Mouse (Mus musculus) spleen, embryonic (tissue): ENCODE measurements around the gene Hoxa1.

Experiments
- CTCF ChIA-PET: fragments of 350-600 bp; sonication (Branson Sonifier 250); formaldehyde crosslinking; loops from one replicate; lab custom pipeline; 2022; lab: Charles Lee

Gene Hoxa1

DNA sequence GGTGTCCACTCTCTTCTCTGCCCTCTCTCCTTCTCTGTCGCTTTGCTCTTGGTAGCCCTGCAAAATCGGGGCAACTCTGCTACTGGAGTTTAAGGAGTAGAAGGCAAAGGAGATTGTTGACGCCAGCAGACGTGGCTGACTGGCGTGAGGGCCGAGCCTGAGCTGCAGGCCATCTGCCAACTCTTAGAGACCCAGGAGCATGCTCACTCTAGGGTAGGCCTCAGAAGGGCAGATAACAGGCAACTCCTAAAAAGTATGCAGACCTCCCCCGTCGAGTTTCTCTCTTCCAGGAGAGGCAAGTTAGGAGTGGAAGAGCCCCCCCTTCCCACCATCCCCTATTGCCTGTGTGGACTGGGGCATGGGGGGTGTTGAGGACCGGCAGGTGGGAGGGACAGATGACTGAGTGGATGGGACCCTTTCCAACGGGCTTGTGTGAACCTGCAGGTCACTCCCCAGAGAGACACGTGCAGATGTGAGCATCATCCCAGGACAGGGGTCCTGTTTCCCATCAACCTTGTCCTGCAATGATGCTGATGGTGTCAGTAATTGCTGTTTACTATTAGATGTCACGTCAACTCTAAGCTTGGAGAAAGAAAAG, 1.1 kb upstream of the Hoxa1 start:
- CTCF ChIA-PET, result no interaction called here

- CTCF ChIA-PET, result no interaction called here
Observed at GRCm38 (mm10) chr6:52157466-52158275, 446 bp downstream of the Hoxa1 start.

- CTCF ChIA-PET, result no interaction called here
Observed at GRCm38 (mm10) chr6:52156551-52157200, 1.4 kb downstream of the Hoxa1 start.

DNA sequence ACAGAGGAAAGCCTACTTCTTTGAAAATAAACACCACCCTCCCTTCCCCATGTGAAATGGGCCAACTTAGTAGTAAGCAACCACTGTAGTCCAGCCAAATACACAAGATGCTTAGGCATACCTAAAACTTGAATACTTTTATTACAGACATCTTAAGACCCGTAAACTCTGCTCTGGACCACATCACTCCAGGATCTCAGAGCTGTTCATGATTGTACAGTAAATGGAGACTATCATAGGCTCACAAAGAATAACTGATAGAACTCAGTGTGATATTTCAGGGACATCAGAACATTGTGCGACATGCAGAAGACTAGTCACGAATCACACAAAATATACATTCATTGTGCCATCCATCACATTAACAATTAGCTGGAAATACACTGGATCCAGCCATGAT, 2.6 kb downstream of the Hoxa1 start:
- CTCF ChIA-PET, result no interaction called here

GRCm38 (mm10) chr6:52154044-52154443, 4.1 kb downstream of the Hoxa1 start:
- CTCF ChIA-PET, result no interaction called here

DNA sequence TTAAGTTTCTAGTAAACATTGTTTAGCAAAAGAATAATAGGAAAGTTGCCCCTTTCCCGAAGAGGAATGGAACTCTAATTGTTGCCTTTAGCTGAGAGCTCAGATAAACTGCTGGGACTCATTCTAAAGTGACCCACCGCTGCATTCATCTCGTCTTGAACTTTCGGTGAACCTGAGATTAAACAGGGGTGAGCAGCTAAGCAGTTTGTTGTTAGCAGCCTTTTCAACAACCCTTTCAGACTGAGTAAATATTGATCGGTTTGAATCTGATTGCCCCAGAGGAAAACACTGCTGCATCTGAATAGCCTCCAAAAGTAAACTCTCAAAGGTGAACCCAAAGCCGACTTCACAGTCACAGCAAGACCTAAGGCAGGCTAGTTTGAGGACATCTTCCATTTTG, 4.8 kb downstream of the Hoxa1 start:
- CTCF ChIA-PET, result no interaction called here

DNA sequence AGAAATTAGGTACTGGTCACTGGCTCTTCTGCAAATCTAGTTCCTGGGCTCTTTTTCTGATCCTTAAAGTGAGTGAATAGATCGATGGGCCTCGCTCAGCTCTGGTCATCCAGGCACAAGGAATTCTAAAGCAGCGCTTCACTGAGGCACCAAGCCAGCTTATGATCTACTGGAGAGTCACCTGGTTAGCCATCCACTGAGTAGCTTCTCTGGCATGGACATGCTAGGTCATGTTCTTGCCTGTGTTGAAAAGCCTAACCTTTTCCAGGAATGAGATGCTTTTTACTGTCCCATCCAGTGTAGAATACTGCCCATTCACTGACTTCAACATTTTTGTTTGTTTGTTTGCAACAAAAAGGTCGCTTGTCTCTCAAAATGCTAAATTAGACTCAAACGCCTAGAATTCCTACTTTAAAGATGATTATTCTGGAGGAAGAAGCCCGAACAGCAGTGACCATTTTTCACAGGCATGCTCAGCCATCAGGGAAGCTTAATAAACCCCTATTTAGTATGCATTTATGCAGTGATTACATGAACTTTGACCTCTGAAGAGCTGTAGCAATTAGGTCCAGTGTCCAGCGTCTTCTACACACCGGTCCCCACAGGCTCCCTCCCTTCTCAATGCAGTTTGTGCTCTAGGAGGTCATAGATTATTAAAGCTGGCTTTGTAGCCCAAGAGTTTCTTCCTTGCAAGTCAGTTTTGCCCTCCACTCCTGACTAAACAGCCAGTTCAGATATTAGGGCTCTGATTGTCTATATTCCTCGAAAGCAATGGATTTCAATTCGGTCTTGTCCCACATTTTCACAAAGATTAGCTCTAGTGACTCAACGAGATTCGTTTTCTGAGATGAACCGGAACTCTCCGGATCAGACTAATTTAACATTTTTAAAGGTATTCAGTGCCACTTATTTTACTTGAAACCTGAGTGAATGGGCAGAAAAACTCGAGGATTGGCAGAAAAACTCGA, 5.6 kb downstream of the Hoxa1 start:
- CTCF ChIA-PET, result no interaction called here

DNA sequence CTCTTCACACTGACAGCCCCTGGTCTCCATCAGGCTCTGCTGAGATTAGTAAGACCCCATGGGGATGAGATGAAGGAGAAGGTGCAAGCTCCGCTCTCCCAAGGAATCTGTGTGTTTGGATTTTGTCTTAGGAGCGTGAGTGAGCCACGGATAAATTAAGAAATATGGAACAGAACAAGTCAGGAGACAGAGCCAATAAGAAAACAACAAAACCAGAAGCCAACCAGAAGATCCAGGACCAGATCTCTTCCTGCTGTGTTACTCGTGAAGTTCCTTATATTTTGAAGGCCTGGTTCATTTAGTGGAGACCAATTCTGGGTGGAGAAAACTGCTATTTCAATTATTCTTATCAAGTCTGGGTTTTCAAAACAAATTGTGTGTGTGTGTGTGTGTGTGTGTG, 6.5 kb downstream of the Hoxa1 start:
- CTCF ChIA-PET, result no interaction called here

- CTCF ChIA-PET, result no interaction called here
Observed at GRCm38 (mm10) chr6:52150401-52150966, 7.6 kb downstream of the Hoxa1 start.

- CTCF ChIA-PET, result no interaction called here
Observed at GRCm38 (mm10) chr6:52139115-52139514, 19.0 kb downstream of the Hoxa1 start.

- CTCF ChIA-PET, result interaction anchor here (0.7 kb wide), 1 partner anchor 1330 kb away, joined by 6 read pairs; no protein-coding TSS in a partner anchor
Observed at GRCm38 (mm10) chr6:52138576-52138975, 19.5 kb downstream of the Hoxa1 start.

GRCm38 (mm10) chr6:52137841-52138535, 20.1 kb downstream of the Hoxa1 start:
- CTCF ChIA-PET, result interaction anchor here (0.7 kb wide), 1 partner anchor 1330 kb away, joined by 6 read pairs; no protein-coding TSS in a partner anchor

DNA sequence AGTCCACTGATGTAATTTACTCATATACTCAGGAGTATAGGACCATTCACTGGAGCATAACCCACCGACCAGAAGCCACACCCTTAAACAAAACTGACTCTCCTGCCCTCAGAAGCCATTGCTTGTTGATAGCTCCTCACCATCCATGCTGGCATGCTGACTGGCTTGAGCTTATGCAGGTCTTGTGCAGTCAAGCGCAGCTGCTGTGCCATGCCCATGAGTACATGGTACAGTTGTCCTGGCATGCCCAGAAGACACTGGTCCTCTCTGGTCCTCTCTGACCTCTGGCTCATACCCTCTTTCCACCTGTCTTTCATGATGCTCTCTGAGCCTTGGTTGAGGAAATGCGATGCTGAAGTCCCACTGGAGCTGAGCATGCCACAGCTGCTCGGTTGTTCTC, 34.4 kb downstream of the Hoxa1 start:
- CTCF ChIA-PET, result no interaction called here

DNA sequence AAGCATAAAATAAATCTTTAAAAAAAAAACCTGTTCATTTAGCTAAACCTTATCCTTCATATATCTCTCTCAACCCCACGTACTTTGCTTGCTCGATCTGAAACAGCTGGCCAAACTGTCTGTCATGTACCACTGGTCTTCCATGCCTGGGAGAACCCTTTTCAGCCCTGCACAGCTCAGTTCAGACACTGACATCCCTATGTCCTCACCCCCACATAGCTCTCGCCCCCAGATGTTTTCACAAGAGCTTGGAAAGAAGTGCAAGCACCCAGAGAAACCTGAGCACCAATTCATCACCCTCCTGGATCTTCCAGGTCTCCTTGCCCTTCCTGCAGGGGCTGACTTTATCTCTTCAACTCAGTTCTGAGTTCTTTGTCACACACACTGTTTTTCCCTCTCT, 36.9 kb downstream of the Hoxa1 start:
- CTCF ChIA-PET, result no interaction called here

DNA sequence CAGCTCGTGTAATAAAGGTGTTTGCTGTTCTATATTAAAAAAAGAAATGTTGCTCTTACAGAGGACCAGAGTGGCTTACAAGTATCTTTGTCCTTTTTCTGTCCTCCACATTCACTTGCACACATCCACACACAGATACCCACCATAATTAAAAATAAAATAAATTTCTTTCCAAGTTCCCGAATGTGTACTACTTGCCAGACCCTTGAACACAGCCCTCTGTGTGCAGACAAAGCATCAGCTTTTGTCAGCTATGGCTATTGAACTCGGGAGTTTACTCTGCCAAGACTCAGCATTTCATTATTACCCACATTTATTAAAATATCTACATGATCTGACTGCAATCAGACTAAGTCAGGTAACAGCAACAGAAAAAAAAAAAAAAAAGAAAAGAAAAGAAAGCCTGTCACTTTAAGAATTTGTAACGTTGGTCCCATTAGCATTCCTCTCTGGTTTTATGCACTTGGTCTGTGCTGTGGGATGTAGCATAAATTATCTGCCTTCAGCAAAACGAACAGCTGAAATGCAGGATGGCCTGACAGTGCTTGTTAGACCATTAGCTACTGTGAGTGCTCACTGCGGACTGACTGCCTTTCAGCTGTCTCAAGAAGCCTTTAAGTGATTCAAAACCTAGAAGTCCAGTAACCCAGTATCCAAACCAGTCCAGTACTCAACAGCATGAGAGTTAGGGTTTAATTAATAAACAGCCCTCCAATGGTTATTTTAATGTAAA, 39.0 kb downstream of the Hoxa1 start:
- CTCF ChIA-PET, result no interaction called here

- CTCF ChIA-PET, result no interaction called here
Observed at GRCm38 (mm10) chr6:52115899-52116298, 42.2 kb downstream of the Hoxa1 start.

- CTCF ChIA-PET, result no interaction called here
Observed at GRCm38 (mm10) chr6:52111846-52112245, 46.3 kb downstream of the Hoxa1 start.

- CTCF ChIA-PET, result interaction anchor here (0.7 kb wide), 1 partner anchor 20 kb away, joined by 3 read pairs; no protein-coding TSS in a partner anchor
Observed at GRCm38 (mm10) chr6:52107400-52107799, 50.7 kb downstream of the Hoxa1 start.

DNA sequence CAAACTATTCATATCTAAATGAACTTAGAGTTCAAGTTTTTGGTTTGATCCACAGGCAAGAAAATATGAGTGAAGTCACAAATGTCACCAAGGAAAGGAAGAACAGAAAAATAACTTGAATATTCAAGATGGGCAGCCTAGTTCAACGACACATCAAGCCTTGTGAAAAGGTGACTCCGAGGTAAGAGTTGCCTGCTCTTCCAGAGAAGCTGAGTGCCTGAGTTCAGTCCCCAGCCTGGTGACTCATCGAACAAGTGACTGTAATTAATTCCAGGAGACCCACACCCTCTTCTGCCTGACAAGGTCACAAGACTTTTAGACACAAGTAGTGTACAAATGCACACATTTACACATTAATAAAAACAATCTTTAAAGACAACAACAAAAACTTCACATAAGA, 51.4 kb downstream of the Hoxa1 start:
- CTCF ChIA-PET, result interaction anchor here (0.7 kb wide), 1 partner anchor 20 kb away, joined by 3 read pairs; no protein-coding TSS in a partner anchor

DNA sequence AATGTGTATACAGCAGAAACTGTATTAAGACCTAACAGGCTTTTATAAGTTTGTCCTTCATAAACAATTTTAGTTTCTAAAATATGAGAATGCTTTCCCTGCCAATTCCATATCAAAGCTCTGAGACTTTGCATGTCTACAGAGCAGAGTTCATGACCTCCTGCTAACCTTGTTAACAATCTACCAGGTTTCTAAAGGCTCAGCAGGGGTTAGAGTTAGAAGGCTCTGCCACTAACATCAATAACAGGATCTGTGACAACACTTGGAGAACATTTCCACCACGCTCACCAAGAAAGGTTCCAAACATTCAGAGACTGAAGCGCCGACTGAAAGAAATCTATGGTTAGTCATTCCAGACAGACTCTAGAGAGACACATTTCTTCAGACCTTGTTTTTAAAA, 51.9 kb downstream of the Hoxa1 start:
- CTCF ChIA-PET, result no interaction called here
